Mouse (Mus musculus) testis, adult 2 months (tissue): ENCODE data around the gene Gp9. TPM values are rescaled to one million over a fixed set of nuclear protein-coding genes. Genes with fewer than 3 reads are reported as not detected.

Experiments used
- H3K27ac ChIP-seq: fragments of 200-500 bp; 2 replicates; pipeline ENCODE4 v1.5.1; 2012; ENCODE audit warnings: low read depth, low read length; ENCODE audit not compliant: control insufficient read depth, insufficient read depth
- H3K27me3 ChIP-seq: fragments of 200-500 bp; 2 replicates; pipeline ENCODE4 v1.6.1; 2012; ENCODE audit warnings: mild to moderate bottlenecking, low read length, moderate library complexity; ENCODE audit not compliant: control insufficient read depth, insufficient read depth
- H3K36me3 ChIP-seq: fragments of 200-500 bp; 2 replicates; pipeline ENCODE4 v1.6.1; 2012; ENCODE audit warnings: mild to moderate bottlenecking, low read length; ENCODE audit not compliant: control insufficient read depth, insufficient read depth
- H3K4me1 ChIP-seq: fragments of 200-500 bp; 2 replicates; pipeline ENCODE4 v1.6.1; 2012; ENCODE audit warnings: low read length; ENCODE audit not compliant: control insufficient read depth, insufficient read depth
- H3K4me3 ChIP-seq: fragments of 200-500 bp; 2 replicates; pipeline ENCODE4 v1.5.1; 2012; ENCODE audit warnings: low read depth, mild to moderate bottlenecking, low read length, moderate library complexity, mixed read lengths; ENCODE audit not compliant: control insufficient read depth
- CTCF ChIP-seq: fragments of 200-500 bp; IDR thresholded peaks from 2 replicates; pipeline ENCODE4 v1.5.1; 2012; ENCODE audit warnings: low read depth, mild to moderate bottlenecking, inconsistent platforms, low read length, moderate library complexity; ENCODE audit not compliant: control insufficient read depth, insufficient read depth, insufficient replicate concordance
- POLR2A ChIP-seq: fragments of 200-500 bp; IDR thresholded peaks from 2 replicates; pipeline ENCODE4 v1.6.1; 2012; ENCODE audit warnings: low read depth, mild to moderate bottlenecking, inconsistent platforms, low read length, moderate library complexity; ENCODE audit not compliant: control insufficient read depth
- polyA plus RNA-seq: library from polyadenylated mRNA; depleted of rRNA; stranded (reverse); fragments of >200 nt; gene quantifications from 2 replicates; pipeline ENCODE4 v1.2.3, GENCODE M21; 2012

Gp9 gene
- polyA plus RNA-seq, 1 experiment: not detected

- Histone ChIP-seq H3K4me3 (no peak overlapping the region), H3K4me1 (peaks cover 7% of the 10 kb centered on the region), H3K36me3 (no peaks in the 10 kb centered on the region), H3K27ac (no peak overlapping the region), H3K27me3 (no peaks in the 10 kb centered on the region; the same call in 1 of the 2 replicates)
- TF ChIP-seq CTCF (no peak), POLR2A (no peak)
Observed at GRCm38 (mm10) chr6:87733131-87733930, 44.5 kb upstream of the Gp9 start.

DNA sequence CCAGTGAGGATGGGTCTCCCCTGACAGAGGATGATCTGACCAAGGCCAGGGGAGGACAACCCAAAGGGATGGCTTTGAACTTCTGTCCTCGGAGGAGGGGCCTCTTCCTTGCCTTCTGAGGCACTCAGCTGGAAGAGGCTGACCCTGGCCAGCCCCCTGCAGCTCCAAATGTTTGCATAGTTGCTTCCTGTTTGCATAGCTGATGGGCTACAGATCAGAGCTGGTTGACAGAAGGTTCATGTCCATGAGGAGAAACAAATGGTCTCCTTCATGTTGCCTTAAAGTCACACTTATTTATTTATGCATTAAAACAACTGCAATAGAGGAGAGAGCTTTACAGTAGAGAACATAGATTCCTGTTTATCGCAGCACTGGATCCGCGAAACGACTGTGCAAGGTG, 43.7 kb upstream of the Gp9 start:
- Histone ChIP-seq H3K27ac (no peak overlapping the region), H3K36me3 (no peaks in the 10 kb centered on the region), H3K27me3 (no peaks in the 10 kb centered on the region; the same call in 1 of the 2 replicates), H3K4me3 (no peak overlapping the region), H3K4me1 (peaks cover 7% of the 10 kb centered on the region)
- no peak for TF ChIP-seq POLR2A
- TF ChIP-seq CTCF: no peak

- no peaks in the 10 kb centered on the region; the same call in 1 of the 2 replicates for H3K27me3 ChIP-seq
- no peak overlapping the region for H3K27ac ChIP-seq
- no peak overlapping the region for H3K4me3 ChIP-seq
- H3K36me3 ChIP-seq: no peaks in the 10 kb centered on the region
- TF ChIP-seq POLR2A (no peak), CTCF (no peak)
- peaks cover 5% of the 10 kb centered on the region for H3K4me1 ChIP-seq
Observed at GRCm38 (mm10) chr6:87736923-87737322, 40.9 kb upstream of the Gp9 start.

- Histone ChIP-seq H3K27me3 (no peaks in the 10 kb centered on the region), H3K4me1 (no peaks in the 10 kb centered on the region; the same call in 1 of the 2 replicates), H3K36me3 (no peaks in the 10 kb centered on the region), H3K4me3 (no peak overlapping the region), H3K27ac (no peak overlapping the region)
- TF ChIP-seq CTCF: no peak
- TF ChIP-seq POLR2A: no peak
Observed at GRCm38 (mm10) chr6:87737921-87738626, 39.8 kb upstream of the Gp9 start.

DNA sequence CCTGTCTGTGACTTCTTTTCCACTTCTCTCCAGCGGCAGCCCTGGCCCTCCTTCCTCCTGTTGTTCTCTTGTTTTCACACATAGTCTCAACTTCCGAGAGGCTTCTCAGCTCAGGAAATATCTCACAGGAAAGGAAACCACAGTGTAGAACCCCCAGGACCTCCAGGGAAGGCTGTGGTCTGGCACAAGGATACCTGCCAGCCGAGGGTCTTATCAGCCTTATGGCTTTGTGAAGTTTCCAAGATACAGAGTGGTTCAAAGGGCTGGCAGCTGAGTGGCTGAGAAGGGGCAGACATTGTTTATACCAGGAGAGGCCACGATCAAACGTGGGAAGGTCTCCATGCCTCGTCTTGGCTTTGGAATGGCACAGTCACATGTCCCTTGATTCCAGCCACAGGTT, 38.0 kb upstream of the Gp9 start:
- Histone ChIP-seq H3K4me1 (no peaks in the 10 kb centered on the region), H3K4me3 (no peak overlapping the region), H3K36me3 (no peaks in the 10 kb centered on the region), H3K27ac (no peak overlapping the region), H3K27me3 (no peaks in the 10 kb centered on the region)
- TF ChIP-seq CTCF (no peak), POLR2A (no peak)

DNA sequence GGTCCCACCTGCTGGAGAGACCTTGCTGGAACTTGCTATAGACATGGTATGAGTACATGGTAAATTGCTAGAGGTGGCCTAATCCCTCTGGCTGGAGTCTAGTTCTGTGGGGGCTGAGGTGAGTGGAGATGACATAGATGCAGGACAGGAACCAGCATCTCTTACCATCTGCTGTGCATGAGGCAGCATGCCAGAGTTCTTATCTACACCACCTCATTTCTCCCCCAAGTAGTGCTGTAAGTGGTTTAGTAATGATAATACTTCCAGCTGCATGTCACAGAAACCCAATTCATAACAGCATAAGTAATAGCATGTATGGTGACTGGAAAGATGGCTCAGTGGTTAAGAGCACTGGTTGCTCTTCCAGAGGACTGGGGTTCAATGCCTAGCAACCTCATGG, 37.4 kb upstream of the Gp9 start:
- Histone ChIP-seq H3K4me3 (no peak overlapping the region), H3K27me3 (no peaks in the 10 kb centered on the region), H3K36me3 (no peaks in the 10 kb centered on the region), H3K4me1 (no peaks in the 10 kb centered on the region), H3K27ac (no peak overlapping the region)
- TF ChIP-seq POLR2A: no peak

DNA sequence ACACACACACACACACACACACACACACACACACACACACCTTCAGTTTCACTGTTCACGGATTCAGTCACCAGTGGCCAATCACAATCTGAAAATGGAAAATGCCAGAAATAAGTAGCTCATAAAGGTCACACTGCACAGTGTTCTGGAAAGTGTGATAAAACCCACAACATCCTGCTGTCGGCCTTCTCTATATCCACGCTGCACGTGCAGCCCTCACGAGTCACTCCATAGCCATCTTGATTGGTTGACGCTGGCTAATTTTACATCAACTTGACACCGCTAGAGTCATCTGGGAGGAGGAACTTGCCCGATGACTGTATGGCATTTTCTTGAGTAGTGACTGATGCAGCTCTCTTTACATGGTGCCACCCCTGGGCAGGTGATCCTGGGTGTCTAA, 35.9 kb upstream of the Gp9 start:
- no peaks in the 10 kb centered on the region for H3K27me3 ChIP-seq
- H3K36me3 ChIP-seq: no peaks in the 10 kb centered on the region
- no peak overlapping the region for H3K4me3 ChIP-seq
- no peaks in the 10 kb centered on the region for H3K4me1 ChIP-seq
- no peak overlapping the region for H3K27ac ChIP-seq
- TF ChIP-seq CTCF (no peak), POLR2A (no peak)
